Mouse (Mus musculus) lung, adult 18-20 months (tissue): Measurements from ENCODE around the gene Dab2ip.

Experiments
- DNase-seq, 2 experiments: peaks; one replicate each; pipeline ENCODE4 v3.0.0; 2022; ENCODE audit warnings: mixed read lengths in 2 of 2

The Dab2ip gene

GRCm38 (mm10) chr2:35720956-35721355 is 162.9 kb downstream of the Dab2ip start:
- DNase-seq: no peak

DNA sequence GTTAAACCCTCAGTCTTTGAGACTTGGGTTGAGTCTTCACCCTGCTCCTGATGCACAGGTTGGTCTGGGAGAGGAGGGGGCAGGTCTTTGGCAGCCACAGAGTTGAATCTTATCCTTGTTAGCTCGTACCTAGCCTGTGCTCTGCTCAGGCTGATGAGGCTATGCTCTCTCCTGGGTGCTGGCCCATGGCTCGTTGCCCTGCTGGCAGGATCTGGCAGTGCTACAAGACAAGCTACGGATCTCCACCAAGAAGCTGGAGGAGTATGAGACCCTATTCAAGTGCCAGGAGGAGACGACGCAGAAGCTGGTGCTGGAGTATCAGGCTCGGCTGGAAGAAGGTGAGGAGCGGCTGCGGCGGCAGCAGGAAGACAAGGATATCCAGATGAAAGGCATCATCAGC is 164.8 kb downstream of the Dab2ip start:
- no peak for DNase-seq

- DNase-seq: no peak
Observed at GRCm38 (mm10) chr2:35723267-35723666, 165.2 kb downstream of the Dab2ip start.

DNA sequence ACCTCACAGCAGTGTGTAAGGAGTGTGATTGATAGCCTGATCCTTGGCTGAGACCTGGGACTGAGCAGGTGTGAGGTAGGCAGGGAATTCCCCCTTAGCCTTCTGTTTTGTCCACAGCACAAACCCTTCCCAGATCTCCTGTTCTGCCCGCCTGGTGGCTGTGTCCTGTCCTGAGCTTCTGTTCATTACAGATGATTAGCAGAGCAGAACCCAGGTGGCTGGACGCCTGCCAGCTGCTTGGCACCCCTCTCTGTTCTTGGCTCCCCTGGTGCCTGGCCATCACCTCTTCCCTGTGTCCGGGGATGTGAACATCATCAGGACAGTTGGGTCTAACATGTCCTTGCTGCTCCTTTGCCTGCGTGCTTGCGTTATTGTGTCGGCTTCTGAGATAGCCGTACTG is 165.6 kb downstream of the Dab2ip start:
- no peak for DNase-seq

DNA sequence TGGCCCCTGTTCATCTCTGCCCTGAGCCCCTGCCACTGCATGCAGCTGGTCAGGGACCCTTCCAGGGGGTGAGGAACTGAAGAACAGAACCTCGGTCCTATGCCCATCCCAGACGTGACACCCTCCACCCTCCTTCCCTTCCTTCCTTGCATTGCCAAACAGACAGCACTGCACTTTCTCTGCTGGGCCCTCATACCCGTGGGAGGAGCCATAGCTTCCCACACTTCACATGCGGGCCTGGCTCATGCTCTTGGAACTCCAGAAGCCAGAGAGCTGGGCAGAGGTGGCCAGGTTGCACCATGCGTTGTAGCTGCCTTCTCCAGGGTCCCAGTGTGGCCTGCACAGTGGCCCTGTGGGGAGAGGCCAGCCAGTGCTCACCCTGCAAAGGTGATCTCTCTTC is 170.6 kb downstream of the Dab2ip start:
- peak in 1 of 2 experiments; percentile 33 for DNase-seq

DNA sequence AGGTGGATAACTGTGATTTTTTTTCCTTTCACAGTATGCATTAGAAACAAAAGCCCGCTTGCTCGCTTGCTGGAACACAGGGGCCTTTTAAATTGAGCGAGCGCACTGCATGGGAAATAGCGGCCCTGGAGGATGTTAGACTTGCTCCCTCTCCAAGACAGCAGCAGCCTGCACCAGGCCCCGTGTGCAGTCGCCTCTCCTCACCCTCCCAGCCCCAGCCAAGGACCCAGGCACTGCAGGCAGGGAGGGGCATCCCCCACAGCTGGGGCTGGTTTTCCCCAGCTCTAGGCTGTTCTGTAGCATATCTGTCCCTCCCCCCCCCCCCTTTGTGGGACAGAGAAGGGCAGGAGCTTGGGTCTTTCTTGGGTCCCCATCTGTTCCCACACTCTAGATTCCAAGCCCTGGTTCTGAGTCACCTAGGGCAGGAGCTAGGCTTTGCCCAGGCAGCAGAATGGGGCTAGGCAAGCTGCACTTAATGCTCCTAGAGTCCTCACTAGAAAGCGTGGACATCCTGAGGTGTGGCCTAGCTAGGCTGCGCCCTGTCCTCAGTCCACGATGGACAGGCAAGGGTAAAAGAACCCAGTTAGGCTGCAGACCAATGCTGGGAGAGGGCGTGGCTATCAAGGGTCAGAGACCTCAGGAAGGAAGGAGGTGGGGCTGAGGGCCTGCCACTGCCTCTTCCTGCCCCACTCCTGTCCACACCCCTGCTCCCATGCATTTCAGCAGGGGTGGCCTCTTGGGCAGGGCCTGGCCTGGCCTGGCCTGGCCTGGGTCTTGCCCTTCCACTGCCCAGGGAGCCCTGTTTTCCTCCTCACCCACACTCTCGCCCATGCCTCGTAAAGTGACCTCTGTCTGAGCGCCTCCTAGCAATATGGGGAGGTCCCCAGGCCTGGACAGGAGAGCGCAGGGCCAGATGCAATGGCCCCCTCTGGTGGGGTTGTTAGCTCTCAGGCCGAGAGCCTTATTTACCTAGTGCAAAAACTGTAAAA is 171.3 kb downstream of the Dab2ip start:
- peak; percentile 86 to 90 for DNase-seq

GRCm38 (mm10) chr2:35731671-35732449 is 173.8 kb downstream of the Dab2ip start:
- DNase-seq: no peak

DNA sequence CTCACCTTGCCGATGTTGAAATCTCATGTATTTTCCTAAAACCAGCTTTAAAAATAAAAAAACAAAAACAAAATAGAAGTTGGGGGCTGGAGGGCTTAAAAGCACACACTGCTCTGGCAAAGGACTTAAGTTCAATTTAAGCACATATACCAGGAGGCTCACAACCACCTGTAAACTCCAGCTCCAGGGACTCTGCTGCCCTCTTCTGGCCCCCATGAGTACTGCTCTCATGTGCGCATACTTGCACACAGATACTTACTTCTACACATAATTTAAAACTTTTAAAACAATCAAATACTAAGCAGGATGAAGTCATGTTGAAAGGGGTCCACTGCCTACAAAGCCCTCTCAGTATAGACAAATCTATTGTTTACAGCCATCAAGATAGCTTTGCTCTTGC is 176.9 kb downstream of the Dab2ip start:
- no peak for DNase-seq

DNA sequence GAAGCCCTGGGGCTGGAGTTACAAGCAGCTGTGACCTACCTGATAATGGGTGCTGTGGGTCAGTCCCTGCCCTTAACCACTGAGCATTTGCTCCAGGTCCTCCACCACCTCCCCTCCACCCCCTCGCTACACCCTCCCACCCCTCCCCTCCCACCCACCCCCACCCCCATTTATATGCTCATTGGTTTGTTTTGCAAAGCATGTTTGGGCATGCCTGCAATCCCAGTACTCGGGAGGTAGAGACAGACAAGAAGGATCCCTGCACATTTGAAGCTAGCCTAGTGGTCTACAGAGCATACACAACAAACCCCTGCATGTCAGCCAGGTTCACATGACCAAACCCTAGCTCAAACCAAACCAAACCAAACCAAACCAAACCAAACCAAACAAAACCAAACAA is 178.0 kb downstream of the Dab2ip start:
- DNase-seq: no peak

- no peak for DNase-seq
Observed at GRCm38 (mm10) chr2:35737467-35738027, 179.5 kb downstream of the Dab2ip start.

GRCm38 (mm10) chr2:35739669-35740254 is 181.7 kb downstream of the Dab2ip start:
- DNase-seq: no peak

- no peak for DNase-seq
Observed at GRCm38 (mm10) chr2:35745876-35746275, 187.8 kb downstream of the Dab2ip start.

DNA sequence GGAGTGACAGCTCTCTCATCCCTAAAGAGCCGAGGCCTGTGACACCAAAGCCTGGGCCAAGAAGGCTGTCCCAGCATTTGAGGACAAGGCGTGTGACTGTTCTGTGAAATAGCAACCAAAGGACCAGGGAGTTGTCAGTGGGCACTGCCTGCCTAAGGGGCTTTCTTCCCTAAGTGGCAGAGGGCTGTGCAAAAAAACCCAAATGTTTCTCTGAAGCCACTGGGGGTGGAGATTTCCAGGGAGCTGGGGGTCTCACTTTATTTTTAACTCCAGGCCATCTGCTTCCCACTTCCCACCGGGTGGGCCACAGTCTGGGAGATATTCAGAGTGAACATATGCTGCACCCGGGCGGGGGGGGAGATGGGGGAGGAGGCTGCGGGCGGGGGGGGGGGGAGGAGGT is 188.6 kb downstream of the Dab2ip start:
- no peak for DNase-seq

DNA sequence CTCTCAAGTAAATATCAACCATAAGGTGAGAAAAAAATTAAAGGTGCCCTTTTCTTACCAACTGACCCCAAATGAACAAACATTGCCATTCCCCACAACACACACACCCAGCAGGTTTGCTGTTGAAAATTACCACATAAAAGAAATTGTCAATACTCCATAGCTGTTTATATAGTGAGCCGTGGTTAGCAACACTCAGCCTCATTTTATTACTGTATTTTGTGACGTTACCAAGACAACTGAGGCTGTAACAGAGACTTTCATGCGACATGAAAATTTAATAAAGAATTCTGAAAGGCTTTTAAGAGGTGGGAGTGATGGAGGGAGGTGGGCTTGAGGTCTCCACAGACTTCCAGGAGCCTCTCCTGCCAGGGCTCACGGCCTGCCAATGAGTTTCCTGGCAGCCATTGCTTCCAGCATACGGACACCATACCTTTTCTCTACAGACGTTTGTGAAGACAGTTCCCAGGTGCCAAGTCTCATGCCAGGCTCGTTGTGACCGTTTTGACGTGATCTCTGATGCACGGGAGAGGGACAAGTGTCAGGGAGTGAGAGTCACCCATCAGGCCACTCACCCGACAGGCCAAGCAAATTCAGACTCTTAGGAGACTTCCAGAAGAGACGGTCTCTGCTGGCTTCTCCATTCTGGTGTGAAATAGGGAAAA is 189.4 kb downstream of the Dab2ip start:
- DNase-seq: no peak

- DNase-seq: no peak
Observed at GRCm38 (mm10) chr2:35750533-35751141, 192.6 kb downstream of the Dab2ip start.

DNA sequence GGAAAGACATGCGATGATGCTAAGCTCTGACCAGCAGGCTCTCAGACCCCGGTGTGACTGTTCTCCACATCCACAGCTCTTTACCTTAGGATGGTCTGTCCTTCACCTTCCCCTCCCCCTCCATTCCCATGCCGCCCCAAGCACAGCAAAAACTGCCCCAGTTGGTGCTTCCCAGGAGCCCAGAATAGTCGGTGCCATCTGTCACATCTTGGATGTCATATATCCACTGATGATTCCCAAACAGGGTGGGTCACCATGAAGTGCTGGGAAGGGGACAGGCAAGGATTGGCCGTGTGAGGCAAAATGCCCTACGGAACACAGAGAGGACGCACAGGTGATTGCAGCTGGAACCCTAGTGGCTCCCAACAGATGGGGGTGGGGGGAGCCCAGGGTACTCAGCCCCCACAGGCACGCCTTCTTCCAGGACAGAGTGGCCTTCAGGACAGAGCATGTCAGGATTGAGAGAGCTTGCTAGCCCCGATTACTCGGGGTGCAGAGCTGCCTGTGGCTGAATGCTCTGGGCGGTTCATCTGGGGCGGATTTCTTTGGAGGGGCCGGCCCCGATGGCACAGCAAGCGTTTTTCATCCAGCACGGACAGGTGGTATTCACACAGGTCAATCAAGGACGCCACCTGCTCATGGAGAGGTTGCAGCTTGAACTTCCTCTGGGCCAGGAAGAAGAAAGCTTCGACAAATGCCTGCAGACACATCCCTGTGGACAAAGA is 193.9 kb downstream of the Dab2ip start:
- no peak for DNase-seq

DNA sequence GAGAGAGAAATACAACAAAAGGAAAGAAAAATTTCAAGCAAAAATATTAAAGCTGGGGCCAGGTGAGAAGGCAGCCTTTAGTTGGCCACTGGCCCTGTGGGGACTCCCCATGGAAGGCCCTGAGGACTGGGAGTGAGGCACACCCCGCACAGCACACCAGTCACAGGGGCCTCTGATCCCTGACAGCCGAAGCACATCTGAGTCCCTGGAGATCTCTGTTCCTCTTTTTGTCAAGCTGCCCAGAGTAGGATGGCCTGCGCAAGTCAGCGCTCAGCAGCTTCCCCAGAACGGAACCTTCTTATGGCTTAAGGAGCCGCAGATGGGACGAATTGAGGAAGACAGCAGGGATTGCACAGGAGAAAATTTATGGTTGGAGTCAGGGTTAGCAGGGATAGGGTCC is 198.4 kb downstream of the Dab2ip start:
- no peak for DNase-seq

DNA sequence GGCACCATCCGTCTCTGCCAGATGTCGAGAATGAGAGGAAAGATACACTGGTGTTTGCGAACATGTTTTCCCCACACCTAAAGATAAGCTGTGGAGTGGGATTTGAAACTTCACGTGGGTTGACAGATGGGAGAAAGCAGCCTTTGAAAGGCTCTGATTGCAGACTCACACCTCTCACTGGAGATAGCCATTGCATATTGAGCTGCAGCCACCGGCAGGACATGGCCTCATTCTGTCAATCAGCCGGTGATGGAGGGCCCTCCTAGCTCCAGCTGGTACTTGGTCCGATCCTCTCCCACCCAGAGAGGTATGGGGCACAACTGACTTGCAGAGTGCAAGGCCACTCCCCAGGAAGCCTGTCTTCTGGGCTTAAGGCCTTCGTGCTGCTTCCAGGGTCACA is 202.3 kb downstream of the Dab2ip start:
- no peak for DNase-seq

GRCm38 (mm10) chr2:35760867-35761266 is 202.8 kb downstream of the Dab2ip start:
- no peak for DNase-seq

GRCm38 (mm10) chr2:35761458-35761857 is 203.4 kb downstream of the Dab2ip start:
- DNase-seq: no peak

DNA sequence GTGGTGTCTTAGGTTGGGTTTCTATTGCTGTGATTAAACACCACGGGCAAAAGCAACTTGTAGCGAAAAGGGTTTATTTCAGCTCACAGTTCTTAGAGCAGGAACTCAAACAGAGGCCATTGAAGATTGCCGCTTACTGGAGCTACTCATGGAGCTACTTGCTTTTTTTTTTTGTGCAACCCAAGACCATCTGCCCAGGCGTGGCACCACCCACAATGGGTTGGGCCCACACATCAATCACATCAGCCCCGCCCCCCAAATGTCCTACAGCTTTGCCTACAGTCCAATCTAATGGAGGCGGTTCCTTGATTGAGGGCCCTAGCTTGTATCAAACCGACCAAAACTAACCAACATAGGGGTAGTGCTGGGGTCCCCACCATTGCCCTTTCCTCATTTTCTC is 205.8 kb downstream of the Dab2ip start:
- DNase-seq: no peak
